Mouse (Mus musculus): ENCODE measurements at regions not wholly inside any gene's neighbourhood (a gene's known extent, or its start where the extent isn't known, plus 50 kb on each side); places are given as distances from the start of the nearest gene placed in this dataset.

DNA sequence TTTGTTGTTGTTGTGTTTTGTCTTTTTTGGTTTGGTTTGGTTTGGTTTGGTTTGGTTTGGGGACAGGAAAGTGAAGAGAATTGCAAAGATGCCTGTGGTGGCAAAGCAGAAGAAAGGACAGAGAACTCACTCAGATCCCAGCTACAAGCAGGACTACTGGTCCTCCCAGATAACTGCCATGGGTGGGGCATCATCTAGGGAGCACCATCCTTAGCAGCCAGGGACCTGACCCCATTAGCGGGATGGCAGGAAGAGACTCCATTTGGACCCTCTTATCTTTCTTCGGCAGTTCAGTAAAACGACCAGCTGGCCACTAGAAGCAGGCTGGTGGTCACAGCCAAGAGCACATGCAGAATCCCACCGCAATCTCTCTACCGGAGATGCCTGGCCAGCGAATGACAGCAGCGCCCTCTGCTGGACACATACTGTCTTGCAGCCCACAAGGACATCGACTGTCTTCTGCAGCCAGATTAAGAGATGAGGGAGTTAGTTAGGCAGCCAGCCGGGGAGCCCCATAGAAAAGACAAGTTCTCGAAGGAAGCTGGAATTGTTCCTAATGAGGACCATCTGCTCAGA, 119.8 kb downstream of the Gm9195 start:
- peak; percentile 73 for ATAC-seq (replicated peaks; ENCODE audit: low FRiP score, low TSS enrichment, poor library complexity, severe bottlenecking)

DNA sequence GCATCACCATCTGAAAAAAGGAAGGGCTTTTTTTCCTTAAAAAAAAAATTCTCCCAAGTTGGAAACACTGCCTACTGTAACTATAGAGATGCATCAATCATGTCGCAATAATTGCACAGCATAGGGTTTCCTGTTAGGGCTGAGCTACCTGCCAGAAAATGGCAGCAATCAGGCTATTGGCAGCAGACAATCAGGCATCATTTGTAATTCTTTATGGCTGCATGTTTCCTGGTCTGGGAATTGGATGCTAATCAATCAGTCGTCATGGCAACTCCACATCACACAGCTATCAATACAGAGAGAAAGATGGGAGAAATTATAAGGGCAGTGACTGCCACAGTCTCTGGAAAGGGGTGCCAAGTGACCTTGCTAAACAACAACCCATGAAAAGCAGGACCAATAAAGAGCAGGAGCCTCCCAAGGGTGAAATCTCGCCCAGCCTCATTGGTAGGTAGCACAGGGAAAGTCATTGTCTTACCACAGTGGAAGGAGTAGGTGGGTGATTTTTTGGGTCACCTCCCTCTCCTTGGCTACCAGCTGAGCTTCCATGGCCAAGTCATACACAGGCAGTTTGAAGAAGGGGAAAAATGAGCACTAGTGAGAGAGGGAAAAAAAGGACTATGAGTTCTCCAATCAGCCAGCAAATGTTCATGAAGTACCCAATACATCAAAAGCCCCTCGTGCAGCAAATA, 130.7 kb downstream of the Gm9195 start:
- ATAC-seq (replicated peaks; ENCODE audit: low FRiP score, low TSS enrichment, poor library complexity, severe bottlenecking) = no peak

DNA sequence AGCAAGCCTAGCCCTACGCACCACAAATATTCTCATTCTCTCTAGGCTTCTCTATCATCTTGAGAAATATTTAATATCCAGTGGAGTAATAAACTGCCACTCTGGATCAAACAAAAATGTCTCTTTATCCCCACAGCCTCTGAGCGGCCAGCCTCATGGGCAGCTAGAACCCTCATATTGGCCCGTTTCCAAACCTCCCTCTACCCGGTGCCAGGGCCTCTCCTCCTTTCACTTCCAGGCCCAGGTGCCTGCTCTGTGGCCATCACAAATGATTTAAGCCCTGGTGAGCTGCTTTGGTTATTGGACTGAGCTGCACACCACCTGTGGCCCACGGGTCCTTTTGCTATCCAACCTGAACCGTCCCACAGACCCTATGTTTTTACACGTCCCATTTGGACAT, 131.5 kb downstream of the Gm9195 start:
- no peak for ATAC-seq (replicated peaks; ENCODE audit: low FRiP score, low TSS enrichment, poor library complexity, severe bottlenecking)

DNA sequence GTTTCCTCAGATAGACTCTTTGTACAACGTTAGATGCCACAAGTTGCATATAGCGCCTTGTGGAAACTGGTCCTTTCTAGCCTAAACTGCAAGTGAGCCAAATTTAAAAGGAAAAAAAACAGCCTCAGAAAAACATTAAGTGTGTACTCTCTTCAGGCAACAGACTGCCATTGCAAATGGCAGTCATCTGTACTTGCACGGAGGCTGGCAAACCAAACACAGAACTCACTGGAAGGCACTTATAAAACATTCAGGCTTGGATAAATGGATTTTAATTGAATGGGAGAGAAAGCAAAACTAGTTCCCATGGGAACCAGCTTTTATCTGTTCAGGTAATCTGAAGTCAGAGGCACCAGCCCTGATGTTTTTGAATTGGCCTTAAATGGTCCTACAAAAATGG, 133.7 kb downstream of the Gm9195 start:
- ATAC-seq (replicated peaks; ENCODE audit: low FRiP score, low TSS enrichment, poor library complexity, severe bottlenecking) = no peak

DNA sequence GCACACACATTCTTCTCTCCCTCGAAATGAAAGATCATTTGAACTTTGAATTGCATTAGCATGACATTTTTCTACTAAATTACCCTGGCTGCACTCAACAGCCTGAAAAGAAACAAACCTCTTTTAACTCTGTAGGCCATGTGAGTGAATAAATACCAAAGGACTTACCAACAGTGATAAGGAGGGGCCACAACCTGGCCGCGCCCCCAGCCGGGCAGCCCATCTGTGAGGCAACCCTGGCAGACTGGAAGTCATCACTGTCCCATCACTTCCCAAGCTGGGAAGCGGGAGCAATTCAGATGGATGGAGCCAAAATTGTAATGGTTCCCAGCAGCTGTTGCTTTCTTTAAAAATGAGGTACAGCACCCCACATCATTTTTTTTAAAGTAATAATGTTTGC, 149.5 kb downstream of the Gm9195 start:
- no peak for ATAC-seq (replicated peaks; ENCODE audit: low FRiP score, low TSS enrichment, poor library complexity, severe bottlenecking)

DNA sequence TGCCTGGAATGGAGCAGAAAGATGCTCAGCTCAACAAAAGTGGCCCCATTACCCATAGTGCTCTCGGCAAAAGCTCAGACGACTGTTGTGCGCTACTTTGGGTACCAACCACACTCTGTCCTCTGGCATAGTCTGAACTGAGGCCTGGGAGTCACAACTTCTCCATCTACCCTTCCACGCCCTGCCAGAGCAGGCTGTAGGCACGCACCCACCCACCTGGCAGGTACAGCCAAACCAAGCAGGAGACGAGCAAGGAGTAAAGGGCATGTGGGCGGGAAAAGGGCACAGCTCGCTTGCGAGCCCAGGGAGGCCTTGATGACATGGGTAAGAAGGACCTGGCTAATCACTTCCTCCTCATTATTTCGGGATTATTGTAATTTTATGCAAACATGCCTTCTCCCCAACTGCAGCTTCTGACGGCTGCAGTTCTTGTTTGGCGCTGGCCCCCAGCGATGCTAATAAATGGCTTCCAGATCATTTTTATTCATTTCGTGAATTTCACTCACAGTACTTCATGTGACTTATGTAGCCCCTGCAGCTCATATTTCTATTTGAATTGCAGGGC, 150.0 kb downstream of the Gm9195 start:
- no peak for ATAC-seq (replicated peaks; ENCODE audit: low FRiP score, low TSS enrichment, poor library complexity, severe bottlenecking)

DNA sequence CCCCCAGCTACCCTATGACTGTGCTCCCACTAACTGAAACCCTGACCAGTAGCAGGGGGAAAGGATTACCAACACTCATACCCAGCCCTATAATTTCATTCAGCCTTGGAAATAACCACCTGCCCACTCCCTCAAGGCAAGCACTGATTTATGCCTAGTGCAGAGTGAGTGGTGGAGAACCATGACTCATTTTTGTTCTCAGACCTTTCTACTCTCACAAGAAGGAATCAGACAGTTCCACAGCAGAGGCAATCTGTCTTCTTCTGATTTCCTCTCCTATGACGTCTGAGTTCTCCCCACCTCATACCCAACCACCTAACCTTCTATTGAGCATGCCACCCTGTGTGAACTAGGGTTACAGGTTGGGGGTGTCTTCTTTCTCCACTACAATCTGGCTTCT, 153.6 kb downstream of the Gm9195 start:
- ATAC-seq (replicated peaks; ENCODE audit: low FRiP score, low TSS enrichment, poor library complexity, severe bottlenecking) = no peak

DNA sequence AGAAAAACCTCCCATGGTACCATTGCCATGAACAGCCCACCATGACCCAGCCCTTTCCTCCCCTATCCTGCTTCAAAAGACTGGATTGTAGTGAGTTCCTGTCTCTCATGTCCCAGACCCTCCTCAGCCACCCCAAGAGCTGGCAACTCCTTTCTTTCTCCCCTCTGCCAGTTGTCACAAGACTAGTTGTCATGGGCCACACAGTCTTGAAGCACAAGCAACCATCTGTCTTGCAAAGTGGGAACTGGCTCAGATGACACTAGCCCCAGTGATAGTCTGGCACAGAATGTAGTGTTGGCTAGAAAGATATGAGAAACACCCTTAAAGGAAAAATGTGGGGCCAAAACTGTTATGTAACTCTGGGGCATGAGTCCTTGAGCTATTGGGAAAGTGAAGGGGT, 187.8 kb downstream of the Gm9195 start:
- ATAC-seq (replicated peaks; ENCODE audit: low FRiP score, low TSS enrichment, poor library complexity, severe bottlenecking) = no peak

DNA sequence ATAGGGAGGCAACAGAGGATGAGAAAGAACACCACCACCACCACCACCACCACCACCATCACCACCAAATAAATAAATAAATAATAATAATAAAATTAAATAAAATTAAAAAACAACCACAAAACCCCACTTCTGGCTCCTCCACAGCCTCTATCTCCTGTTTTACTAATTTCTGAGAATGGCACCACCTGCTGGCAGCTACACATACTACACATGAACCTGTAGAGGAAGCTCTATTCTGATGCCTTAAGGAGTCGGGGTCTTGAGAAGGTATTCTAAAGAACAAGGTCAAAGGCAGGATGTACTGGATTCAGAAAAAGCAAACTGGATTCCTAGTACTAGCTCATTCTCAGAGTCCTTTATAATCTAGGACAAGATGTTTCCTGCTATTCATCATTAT, 191.6 kb downstream of the Gm9195 start:
- ATAC-seq (replicated peaks; ENCODE audit: low FRiP score, low TSS enrichment, poor library complexity, severe bottlenecking) = no peak

DNA sequence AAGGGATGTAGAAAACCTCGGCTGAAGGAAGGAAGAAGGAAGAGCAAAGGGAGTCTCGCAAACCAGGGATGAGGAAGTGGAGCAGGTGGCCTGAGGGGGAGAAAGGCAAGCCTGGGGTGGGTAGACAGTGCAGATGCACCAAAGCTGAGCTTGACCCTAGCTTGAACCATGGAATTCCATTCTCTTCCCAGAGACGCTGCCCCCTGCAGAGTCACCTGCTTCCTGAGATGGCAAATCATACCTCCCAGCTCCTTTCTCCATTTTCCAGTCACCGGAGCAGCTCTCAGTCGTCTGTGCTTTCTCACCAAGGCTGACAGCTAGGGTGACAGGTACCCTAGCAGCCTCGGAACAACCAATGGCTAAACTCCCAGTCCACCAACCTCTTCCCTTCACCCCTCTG, 197.0 kb downstream of the Gm9195 start:
- no peak for ATAC-seq (replicated peaks; ENCODE audit: low FRiP score, low TSS enrichment, poor library complexity, severe bottlenecking)

DNA sequence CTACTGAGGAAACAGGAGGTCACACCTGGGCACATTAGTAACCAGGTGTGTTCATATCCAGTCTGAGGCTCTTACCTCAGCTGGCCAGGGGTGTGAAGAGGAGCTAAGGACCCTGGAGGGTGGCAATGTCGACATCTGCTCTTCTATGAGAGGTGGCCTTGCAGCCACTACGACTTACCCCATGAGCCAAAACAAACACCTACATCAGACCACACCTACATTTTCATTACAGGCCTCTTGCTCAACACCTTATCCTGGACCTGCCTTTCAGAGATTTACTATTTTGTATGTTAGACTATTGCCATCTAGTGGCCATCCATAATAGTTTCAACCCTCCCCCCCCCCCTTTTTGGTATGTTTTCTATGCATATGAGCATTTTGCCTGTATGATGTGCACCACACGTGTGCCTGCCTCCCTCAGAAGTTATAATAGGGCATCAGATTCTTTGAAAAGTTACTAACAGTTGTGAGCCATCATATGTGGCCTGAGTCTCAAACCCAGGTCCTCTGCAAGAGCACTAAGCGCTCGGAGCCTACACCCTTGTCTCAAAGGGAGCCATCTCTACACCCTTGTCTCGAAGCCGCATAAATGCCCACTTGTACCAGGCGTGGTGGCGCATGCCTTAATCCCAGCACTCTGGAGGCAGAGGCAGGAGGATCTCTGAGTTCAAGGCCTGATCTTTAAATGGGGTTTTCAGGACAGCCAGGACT, 197.8 kb downstream of the Gm9195 start:
- ATAC-seq (replicated peaks; ENCODE audit: low FRiP score, low TSS enrichment, poor library complexity, severe bottlenecking) = no peak; the same call in 1 of the 2 replicates

DNA sequence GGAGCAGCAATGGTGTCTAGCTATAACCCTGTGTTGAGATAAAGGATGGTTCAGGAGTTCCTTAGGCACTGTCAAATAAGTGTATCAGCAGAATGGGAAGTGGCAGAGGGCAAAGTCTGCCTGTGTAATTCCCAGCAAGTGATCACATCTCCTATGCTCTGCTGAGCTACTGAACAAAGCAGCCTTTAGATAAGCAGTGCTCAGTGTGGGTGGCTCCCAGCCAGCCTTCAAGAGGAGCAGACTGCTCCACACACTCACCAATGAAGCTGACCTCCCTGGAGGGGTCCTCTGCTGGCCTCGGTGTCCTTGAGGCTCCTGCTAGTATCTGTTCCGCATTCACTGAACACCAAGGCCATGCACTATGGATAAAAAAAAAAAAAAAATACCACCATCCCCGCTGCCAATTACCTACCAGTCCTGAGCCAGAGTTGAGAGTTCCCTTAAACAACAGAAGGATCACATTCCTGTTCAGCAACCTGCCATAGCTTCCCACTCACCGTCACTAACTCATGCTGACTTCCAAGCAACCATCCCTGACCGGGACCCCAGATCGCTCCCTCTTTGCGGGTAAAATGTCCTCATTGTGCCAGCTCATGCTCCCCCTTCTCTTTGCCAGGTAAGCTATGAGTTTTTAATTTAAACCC, 198.9 kb downstream of the Gm9195 start:
- ATAC-seq (replicated peaks; ENCODE audit: low FRiP score, low TSS enrichment, poor library complexity, severe bottlenecking) = no peak

DNA sequence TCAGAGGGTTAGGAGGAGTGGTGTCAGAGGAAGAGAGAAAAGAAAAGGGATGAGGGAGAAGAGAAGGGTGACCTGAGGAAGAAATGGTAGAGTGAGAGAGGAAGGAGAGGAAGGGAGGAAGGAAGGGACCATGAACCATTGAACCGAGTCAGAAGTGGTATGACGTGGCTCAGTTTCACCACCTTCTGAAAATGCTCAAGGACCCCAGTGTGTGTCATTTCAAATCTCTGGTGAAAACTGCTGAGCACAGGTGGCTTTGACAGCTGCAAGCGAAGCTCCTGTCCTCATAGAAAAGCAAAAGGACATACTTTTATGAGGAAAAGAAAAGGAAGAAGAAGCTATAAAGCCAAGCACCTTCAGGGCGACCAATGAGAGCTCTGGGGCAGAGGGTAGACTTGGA, 214.3 kb downstream of the Gm9195 start:
- ATAC-seq (replicated peaks; ENCODE audit: low FRiP score, low TSS enrichment, poor library complexity, severe bottlenecking) = no peak

DNA sequence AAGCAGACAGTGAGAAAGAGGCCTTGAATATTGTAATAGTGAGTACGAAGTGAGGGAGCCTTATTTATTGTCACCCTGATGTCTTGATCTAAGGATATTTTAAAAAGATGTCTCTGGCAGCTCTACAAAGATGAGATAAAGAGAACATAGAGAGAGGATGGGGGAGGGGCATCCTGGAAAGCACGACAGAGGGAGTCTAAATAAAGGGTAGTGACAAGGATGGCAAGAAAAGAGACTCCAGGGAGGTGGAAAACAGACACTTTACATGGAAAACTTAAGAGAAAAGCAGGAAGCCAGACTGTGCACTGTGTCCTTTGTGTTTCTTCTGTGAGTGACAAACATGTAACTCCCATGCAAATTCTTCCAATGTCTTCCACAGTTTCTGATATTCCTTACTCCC, 232.4 kb downstream of the Gm9195 start:
- no peak for ATAC-seq (replicated peaks; ENCODE audit: low FRiP score, low TSS enrichment, poor library complexity, severe bottlenecking)

DNA sequence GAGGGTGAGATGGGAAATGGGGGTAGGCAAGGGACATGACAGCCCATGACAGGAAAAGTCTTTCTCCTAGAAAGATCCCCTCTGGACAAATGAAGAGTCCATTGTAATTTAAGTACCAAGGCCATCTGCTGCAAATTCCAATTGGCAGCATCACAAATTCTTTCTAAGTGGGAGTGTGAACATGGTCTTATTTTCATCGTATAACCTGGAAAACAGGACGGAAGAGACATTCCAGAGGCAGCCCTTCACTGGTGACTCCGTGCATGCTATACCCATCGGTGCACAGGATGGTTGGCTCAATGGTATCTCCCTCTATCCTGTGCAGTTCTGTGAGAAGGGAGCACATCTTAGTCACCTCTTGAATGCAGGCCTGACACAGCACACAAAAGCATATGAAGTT, 249.8 kb downstream of the Gm9195 start:
- no peak for ATAC-seq (replicated peaks; ENCODE audit: low FRiP score, low TSS enrichment, poor library complexity, severe bottlenecking)

DNA sequence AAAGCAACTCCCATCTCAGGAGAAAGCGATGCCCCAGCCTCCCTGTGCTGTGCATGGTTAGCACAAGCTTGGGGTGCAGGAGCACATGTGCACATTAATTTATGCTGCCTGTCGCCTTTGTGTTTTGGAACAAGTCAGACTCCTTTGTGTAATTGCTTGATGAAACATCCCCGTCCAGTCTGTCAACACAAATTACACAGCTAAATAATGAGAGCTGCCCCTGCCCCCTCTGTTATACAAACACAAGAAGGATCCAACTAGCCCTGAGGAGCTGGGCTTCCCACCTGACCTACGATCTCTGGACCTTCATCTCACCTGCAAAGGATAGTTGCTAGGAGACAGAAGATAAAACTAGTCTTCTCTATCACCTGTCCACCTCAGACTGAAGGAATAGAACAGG, 251.4 kb downstream of the Gm9195 start:
- ATAC-seq (replicated peaks; ENCODE audit: low FRiP score, low TSS enrichment, poor library complexity, severe bottlenecking) = no peak

DNA sequence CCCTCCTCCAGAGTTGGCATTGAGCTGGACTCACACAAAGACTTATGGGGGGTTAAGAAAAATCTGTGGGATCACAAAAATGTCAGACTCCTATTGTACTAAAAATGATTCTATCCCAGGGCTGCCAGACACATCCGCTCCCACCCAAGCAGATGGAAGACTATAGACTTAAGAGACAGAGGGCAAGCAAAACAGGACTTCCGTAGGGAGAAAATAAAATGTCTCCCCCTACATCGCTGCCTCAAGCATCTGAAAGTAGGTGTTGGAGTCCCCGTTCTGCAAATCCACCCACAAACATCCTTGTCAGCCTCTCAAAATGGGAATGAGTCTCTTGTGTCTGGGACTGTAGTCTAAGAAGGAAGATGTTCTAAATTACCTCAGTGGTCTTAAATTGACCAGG, 253.3 kb downstream of the Gm9195 start:
- no peak for ATAC-seq (replicated peaks; ENCODE audit: low FRiP score, low TSS enrichment, poor library complexity, severe bottlenecking)

DNA sequence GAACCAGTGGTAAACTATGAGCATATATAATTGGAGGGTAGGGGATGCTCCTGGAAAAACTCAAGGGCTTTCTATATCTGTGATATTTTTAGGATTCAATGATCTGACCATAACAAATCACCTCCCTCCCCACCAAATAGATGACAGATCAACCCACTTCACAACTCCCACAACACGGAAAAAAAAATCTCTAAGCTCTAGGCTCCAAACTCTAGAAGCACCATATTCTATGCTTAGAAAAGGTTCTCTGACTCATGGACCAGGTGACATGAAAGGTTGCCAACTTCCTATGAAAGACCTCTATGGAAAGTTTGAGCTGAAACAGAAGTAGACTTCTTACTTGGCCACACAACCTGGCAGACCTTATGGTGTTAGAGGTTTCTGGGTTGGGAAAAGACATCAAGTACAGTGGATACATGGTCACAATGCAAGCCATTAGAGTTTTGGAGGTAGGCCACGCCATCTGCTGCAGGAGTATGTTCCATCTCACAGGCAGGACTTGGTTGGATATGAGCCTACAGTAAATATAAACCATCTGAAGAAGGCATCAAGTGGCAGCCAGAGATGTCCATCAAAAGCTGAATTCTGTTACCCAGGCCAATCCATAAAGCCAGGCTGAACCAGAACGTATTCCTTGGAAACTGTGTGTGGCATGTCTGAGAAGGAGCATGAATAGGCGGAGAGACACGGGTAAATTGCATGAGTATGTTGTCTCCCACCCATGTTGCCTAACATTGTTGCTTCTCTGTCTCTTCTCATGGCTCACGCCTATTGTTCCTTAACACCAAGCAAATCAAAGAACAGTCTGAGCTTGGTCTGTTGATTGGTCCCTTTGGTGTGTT, 257.2 kb downstream of the Gm9195 start:
- no peak for ATAC-seq (replicated peaks; ENCODE audit: low FRiP score, low TSS enrichment, poor library complexity, severe bottlenecking)

DNA sequence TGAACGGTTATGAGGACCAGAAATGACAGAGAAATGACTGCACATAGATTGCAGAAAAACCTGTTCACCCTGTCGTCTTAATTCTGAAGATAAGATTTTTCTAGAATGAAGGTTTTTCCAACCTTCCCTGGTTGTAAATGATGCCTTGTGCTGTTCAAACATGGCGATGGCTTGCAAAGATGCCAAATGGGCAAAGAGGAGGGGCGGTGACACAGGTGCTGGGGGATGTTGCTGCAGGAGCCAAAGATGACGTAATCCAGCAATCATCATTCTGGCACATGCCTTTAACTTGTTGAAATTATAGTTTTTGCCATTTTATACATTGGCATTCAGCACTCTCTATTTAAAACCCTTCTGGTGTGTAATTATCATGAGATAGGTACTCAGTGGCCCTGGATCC, 263.8 kb downstream of the Gm9195 start:
- no peak for ATAC-seq (replicated peaks; ENCODE audit: low FRiP score, low TSS enrichment, poor library complexity, severe bottlenecking)

All from megakaryocyte-erythroid progenitor cell, adult 5-6 weeks (primary cell).